Mouse (Mus musculus) telencephalon, adult 2 months (tissue): Measurements from ENCODE around the gene B3gnt7.

ENCODE experiments used
- DNase-seq: peaks from one replicate; pipeline ENCODE4 v3.0.0-alpha.2; 2011; ENCODE audit warnings: low read depth, low spot score

The B3gnt7 gene

DNA sequence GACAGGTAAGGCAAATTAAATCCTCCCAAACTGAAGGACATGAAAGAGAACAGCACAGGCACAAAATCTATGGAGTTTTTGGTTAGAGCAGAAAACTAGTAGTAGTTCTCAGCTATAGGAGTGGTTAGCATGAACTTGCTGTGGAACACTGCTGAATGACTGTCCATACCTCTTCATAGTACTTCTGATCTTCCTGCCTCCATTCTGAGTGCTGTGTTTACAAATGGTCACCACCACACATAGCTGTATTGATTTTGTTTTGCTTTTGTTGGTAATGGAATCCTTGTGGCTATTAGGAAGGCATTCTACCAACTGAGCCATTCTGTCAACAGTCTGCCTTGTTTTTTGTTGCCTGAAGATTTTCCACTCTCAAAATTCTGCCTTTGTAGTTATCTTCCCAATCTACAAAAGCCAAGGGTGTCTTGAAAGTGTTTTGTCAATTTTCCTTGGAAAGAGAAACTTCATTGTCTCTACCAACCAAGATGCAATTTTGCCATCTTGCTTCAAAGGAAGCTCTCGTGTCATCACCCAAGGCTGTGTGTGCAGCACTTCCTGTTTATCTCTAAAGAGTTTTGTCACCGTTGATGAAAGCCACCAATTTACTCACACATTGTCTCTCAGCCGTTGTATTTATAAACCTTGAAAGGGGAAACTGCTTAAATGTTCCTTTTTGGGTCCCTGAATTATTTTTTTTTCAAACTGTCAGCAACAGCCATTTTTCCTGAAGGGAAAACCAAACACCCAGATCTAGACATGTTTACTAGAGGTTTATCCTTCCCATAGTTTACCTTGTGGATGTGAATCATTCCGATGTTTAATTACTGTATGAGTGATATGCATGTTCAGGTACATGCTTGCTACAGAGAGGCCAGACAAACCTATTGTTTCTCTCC is 41.6 kb downstream of the B3gnt7 start:
- no peak for DNase-seq

DNA sequence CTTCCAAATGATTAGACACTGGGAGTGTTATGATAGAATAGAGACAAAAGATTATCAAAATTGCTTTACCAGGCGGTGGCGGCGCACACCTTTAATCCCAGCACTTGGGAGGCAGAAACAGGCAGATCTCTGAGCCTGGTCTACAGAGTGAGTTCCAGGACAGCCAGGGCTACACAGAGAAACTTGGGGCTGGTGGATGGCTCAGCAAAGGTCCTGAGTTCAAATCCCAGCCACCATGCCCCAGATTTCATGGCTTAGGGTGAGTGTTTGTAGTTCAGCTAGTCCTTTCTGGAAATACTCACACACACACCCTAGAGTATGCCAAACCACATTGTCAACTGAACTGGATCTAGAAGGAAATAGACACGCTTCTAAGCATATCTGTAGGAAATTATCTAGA is 42.4 kb downstream of the B3gnt7 start:
- no peak for DNase-seq

DNA sequence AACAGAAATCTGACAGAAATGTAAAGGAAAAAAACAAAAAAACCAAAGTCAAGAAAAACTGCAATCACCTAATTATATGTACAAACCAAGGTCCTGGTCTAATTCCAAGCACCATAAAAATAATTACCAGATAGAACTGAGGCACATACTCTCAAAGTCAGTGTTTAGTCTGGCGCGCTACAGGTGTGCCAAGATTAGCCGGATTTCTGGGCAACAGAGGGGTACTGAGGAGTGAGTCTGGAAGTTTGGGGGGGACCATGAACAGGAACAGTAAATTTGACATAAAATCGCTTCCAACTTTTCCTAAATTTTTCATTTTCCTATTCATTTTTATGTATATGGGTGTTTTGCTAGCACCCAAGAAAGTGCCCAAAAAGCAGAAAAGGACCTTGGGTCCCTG is 43.3 kb downstream of the B3gnt7 start:
- no peak for DNase-seq

DNA sequence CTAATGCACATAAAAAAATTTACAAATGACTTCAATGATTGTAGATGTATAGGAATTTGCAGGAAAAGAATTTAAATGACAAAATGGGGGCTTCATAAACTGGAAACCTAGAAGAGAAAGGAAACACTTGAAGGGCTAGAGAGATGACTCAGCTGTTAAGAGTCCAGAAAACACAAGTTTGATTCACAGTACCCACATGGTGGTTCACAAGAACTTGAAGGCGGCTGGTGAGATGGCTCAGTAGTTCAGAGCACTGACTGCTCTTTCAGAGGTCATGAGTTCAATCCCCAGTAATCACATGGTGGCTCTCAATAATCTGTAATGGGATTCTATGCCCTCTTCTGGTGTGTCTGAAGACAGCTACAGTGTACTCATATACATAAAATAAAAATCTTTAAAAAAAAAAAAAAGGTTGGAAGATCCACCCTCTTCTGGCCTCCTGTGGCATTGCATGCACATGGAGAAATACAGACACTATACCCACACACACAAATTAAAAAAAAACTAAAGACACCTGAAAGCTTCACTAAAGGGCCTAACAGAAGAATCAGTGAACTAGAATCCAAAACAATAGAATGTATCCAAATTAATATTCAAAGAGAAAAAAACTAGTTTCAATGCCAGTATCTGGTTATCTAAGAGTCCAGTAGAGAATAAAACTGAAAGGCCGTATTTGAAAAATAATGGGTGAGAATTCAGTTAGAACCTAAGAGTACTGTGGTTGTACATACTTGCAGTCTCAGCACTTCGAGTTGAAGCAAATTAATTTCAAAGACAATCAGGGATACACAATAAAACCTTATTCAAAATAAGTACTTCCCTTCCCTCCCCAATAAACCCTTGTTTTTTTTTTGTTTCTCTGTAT is 44.5 kb downstream of the B3gnt7 start:
- DNase-seq = no peak

DNA sequence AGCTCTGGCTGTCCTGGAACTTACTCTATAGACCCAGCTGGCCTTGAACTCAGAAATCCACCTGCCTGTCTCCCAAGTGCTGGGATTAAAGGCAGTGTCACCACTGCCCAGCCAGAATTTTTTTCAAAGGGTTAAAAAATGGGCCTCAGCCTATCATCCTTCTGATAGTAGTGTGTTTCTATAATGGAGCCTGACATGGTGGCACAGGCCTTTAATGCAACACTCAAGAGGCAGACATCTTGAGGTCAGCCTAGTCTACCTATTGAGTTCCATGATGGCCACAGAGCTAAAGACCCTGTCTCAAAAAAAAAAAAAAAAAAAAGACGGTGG is 45.0 kb downstream of the B3gnt7 start:
- DNase-seq = no peak

DNA sequence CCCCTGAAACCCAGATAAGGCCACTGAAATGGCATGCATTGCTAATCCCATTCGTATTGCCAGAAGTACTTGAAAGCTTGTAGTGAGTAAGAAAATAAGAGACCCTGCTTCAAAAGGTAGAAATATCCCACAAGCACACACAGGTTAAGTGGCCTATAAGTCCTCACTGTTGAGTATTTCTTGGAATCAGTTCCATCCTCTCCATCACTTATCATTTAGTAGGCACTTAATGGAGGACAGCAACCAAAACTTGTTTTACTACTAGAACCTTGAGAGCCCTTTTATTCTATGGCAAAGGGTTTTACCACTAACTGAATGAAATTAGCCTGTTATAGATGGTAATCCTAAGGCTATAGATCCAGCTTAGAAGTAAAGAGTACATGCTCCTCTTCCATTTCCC is 45.5 kb downstream of the B3gnt7 start:
- no peak for DNase-seq

DNA sequence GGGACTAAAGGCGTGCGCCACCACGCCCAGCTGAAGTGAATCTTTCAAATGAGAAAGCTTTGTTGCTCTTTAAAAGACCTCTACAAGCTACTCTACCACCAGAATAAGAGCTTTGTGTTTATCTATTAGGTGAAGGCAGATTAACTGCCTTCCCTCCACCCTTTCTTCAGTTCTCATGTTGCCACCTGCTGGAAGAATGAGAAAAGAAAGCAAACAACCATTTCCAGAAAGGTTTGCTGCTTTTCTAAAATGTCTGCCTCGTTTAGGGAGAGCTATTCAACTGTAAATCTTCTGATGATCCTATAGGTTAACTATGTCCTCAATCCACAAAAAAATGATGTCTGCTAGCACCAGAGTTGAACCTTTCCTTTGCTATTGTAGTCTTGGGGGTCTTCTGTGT is 46.2 kb downstream of the B3gnt7 start:
- DNase-seq = no peak

DNA sequence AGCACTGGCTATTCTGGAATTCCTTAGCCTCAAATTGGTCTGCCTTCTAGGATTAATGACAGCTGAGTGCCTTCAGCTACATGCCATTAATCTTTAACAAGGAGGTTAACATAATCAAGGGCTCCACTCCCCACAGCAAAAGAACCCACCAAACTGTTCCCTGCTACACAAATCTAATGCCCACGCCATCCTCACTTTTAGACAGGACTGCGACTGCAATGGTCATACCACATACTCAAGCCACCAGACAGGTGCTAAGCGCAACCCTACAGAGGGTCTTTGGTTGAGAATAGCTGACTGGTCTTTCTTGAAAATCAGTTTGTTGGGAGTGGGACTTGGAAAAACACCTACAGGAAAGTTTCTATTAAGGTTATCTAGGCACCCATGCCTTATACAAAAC is 46.6 kb downstream of the B3gnt7 start:
- no peak for DNase-seq

DNA sequence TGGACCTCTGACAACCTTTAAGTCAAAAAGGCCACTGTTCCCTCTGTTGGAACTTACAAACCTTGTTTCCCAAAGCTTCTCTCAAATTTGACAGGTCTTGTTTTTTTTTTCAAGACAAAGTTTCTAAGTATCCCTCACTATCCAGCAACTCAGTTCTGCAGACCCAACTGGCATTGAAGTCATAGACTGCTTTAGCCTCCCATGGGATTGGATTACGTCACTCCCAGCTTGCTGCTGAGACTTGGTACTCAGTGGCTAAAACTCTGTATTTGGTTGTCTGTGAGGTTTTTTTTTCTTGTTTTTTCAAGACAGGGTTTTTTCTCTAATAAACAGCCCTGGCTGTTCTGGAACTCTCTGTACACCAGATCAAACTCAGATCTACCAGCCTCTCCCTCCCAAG is 47.1 kb downstream of the B3gnt7 start:
- no peak for DNase-seq

DNA sequence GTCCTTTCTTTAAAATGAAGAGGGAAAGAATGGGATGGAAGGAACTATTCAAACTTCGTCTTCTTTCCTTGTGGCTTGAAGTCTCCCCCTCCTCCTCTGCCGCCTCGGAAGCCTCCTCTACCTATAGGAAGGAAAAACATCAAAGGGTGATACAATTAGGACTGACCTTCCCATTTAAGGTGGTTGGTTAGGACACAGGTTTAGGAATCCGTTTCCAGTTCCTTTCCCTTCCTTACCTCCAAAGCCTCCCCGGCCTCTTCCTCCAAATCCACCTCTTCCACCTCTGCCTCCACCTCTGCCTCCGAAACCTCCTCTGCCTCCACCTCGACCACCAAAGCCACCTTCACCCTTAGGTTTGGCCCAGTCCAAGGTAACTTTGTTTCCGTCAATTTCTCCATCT is 47.9 kb downstream of the B3gnt7 start:
- no peak for DNase-seq

DNA sequence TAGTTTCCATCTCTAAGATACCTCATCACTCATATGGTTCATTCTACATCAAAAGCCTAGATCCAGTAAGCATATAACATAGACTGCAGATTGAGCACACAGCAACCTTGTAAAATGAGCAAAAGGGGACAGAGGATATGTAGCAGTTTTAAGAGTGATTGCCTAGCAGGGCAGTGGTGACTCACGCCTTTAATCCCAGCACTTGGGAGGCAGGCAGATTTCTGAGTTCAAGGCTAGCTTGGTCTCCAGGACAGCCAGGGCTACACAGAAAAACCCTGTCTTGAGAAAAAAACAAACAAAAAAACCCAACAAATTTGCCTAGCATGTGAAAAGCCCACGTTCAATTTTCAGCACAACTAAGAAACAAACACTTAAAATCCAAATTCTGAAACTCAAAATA is 51.6 kb downstream of the B3gnt7 start:
- no peak for DNase-seq
